Mouse (Mus musculus) kidney, postnatal 0 days (tissue): Measurements from ENCODE around the gene Abcd3. TPM values are rescaled to one million over a fixed set of nuclear protein-coding genes. Genes with fewer than 3 reads are reported as not detected.
A peak's percentile ranks its signal among the peaks of the same experiment; 100 is the strongest.

Experiments
- ATAC-seq: fragments of 200-750 bp; cut with Nextera tagmentation; replicated peaks from 2 replicates; pipeline ENCODE4 v1.8.0; 2017; ENCODE audit warnings: low read depth, moderate number of reproducible peaks, moderate TSS enrichment, moderate library complexity; ENCODE audit not compliant: low FRiP score
- DNase-seq: peaks from one replicate; pipeline ENCODE4 v3.0.0-alpha.2; 2016; ENCODE audit warnings: low spot score
- H3K27ac ChIP-seq: fragments of 300-500 bp; sonication (generic); 2 replicates; pipeline ENCODE4 v1.5.1; 2014; ENCODE audit warnings: mild to moderate bottlenecking
- H3K27me3 ChIP-seq: fragments of 300-500 bp; sonication (generic); 2 replicates; pipeline ENCODE4 v1.6.1; 2014; ENCODE audit warnings: low read length, mixed read lengths; ENCODE audit not compliant: insufficient read depth
- H3K36me3 ChIP-seq: fragments of 300-500 bp; sonication (generic); 2 replicates; pipeline ENCODE4 v1.6.1; 2014; ENCODE audit warnings: low read length, mixed read lengths; ENCODE audit not compliant: insufficient read depth
- H3K4me1 ChIP-seq: fragments of 300-500 bp; sonication (generic); replicated peaks from 2 replicates; pipeline ENCODE4 v1.6.1; 2014; ENCODE audit warnings: antibody characterized with exemption, low read length, mixed read lengths; ENCODE audit not compliant: insufficient read depth
- H3K4me2 ChIP-seq: fragments of 300-500 bp; sonication (generic); 2 replicates; pipeline ENCODE4 v1.6.1; 2014; ENCODE audit warnings: mild to moderate bottlenecking, low read length, moderate library complexity, mixed read lengths
- H3K4me3 ChIP-seq: fragments of 300-500 bp; sonication (generic); replicated peaks from 2 replicates; pipeline ENCODE4 v1.5.1; 2014; ENCODE audit warnings: low read depth, low read length
- H3K9ac ChIP-seq: fragments of 300-500 bp; sonication (generic); 2 replicates; pipeline ENCODE4 v1.6.1; 2014; ENCODE audit warnings: low read depth, low read length
- H3K9me3 ChIP-seq: fragments of 300-500 bp; sonication (generic); replicated peaks from 2 replicates; pipeline ENCODE4 v1.6.1; 2016; ENCODE audit warnings: low read length, inconsistent platforms, mixed read lengths
- CTCF ChIP-seq: IDR thresholded peaks from 2 replicates; pipeline ENCODE4 v1.5.1; 2016; ENCODE audit warnings: antibody characterized with exemption, low read depth, mild to moderate bottlenecking, moderate library complexity
- WGBS: fragments of 180-500 bp; shearing (Covaris S2); extraction: QIAGEN DNeasy Blood & Tissue Kit; methylation state at CpG from one replicate; pipeline ENCODE4 v1.1.7; 2014; 5-methylcytosine and 5-hydroxymethylcytosine counted together
- polyA plus RNA-seq: library from polyadenylated mRNA; unstranded; fragments of >200 nt; fragmentation: Nextera tagmentation; extraction: Ambion mirVana; gene quantifications from 2 replicates; pipeline ENCODE4 v1.2.1, GENCODE M21; 2015

Abcd3 gene
- polyA plus RNA-seq, 1 experiment from 2014 or later, result 75.1 TPM

- ATAC-seq (no peak), DNase-seq (no peak)
- Histone ChIP-seq H3K27ac (no peak overlapping the region), H3K9me3 (no peaks in the 10 kb centered on the region), H3K4me3 (no peak overlapping the region), H3K4me1 (no peaks in the 10 kb centered on the region), H3K27me3 (no peaks in the 10 kb centered on the region), H3K4me2 (no peak overlapping the region), H3K36me3 (no peaks in the 10 kb centered on the region), H3K9ac (no peak overlapping the region)
- no peak for TF ChIP-seq CTCF
- WGBS, result 79% methylated on average over 3 of the region's 3 CpGs
Observed at GRCm38 (mm10) chr3:121819693-121820200, 4.6 kb upstream of the Abcd3 start.

GRCm38 (mm10) chr3:121818736-121819396 lies 3.8 kb upstream of the Abcd3 start:
- DNase-seq, result no peak
- no peaks in the 10 kb centered on the region for H3K27me3 ChIP-seq
- no peaks in the 10 kb centered on the region for H3K9me3 ChIP-seq
- no peaks in the 10 kb centered on the region for H3K36me3 ChIP-seq
- no peak overlapping the region for H3K4me2 ChIP-seq
- no peak overlapping the region for H3K4me3 ChIP-seq
- no peaks in the 10 kb centered on the region for H3K4me1 ChIP-seq
- no peak overlapping the region for H3K9ac ChIP-seq
- no peak for TF ChIP-seq CTCF
- 68% methylated on average over 10 of the region's 10 CpGs for WGBS
- ATAC-seq, result no peak
- H3K27ac ChIP-seq, result no peak overlapping the region

- H3K4me2 ChIP-seq, result peak overlapping the region; percentile 81
- no peak for ATAC-seq
- no peaks in the 10 kb centered on the region for H3K27me3 ChIP-seq
- H3K9ac ChIP-seq, result peak overlapping the region; percentile 96
- TF ChIP-seq CTCF, result no peak
- WGBS, result 16% methylated on average over 16 of the region's 16 CpGs
- DNase-seq, result peak; percentile 66
- no peaks in the 10 kb centered on the region for H3K4me1 ChIP-seq
- no peaks in the 10 kb centered on the region for H3K36me3 ChIP-seq
- H3K4me3 ChIP-seq, result peak overlapping the region; percentile 97
- no peaks in the 10 kb centered on the region for H3K9me3 ChIP-seq
- H3K27ac ChIP-seq, result peak overlapping the region; percentile 99
Observed at GRCm38 (mm10) chr3:121815549-121816235, 590 bp upstream of the Abcd3 start.

- DNase-seq (peak; percentile 37), ATAC-seq (peak; percentile 55; the same call in 1 of the 2 replicates)
- Histone ChIP-seq H3K9me3 (no peaks in the 10 kb centered on the region), H3K4me2 (peak overlapping the region; percentile 81), H3K9ac (peak overlapping the region; percentile 96), H3K36me3 (no peaks in the 10 kb centered on the region), H3K27ac (peak overlapping the region; percentile 99), H3K4me1 (no peaks in the 10 kb centered on the region), H3K27me3 (no peaks in the 10 kb centered on the region), H3K4me3 (peak overlapping the region; percentile 97)
- no peak for TF ChIP-seq CTCF
- whole genome bisulfite sequencing, result under 1% methylated on average over 28 of the region's 28 CpGs
Observed at GRCm38 (mm10) chr3:121814413-121814864, 663 bp downstream of the Abcd3 start.

- H3K4me1 ChIP-seq, result no peaks in the 10 kb centered on the region
- H3K9me3 ChIP-seq, result no peaks in the 10 kb centered on the region
- DNase-seq (peak; percentile 10), ATAC-seq (no peak)
- WGBS, result 64% methylated on average over 5 of the region's 5 CpGs
- peak overlapping the region; percentile 97 for H3K4me3 ChIP-seq
- H3K27ac ChIP-seq, result no peak overlapping the region
- H3K27me3 ChIP-seq, result no peaks in the 10 kb centered on the region
- TF ChIP-seq CTCF, result no peak
- H3K9ac ChIP-seq, result 0 out of 2 replicates have a peak overlapping the region, but pooled peaks have one; percentile 96
- no peaks in the 10 kb centered on the region for H3K36me3 ChIP-seq
- H3K4me2 ChIP-seq, result peak overlapping the region; percentile 81
Observed at GRCm38 (mm10) chr3:121813834-121814233, 1.3 kb downstream of the Abcd3 start.

GRCm38 (mm10) chr3:121808246-121808645 lies 6.9 kb downstream of the Abcd3 start:
- 83% methylated on average over 3 of the region's 3 CpGs for WGBS
- H3K27me3 ChIP-seq, result no peaks in the 10 kb centered on the region
- no peak overlapping the region for H3K4me3 ChIP-seq
- H3K27ac ChIP-seq, result no peak overlapping the region
- no peak for ATAC-seq
- TF ChIP-seq CTCF, result no peak
- DNase-seq, result no peak
- H3K9ac ChIP-seq, result no peak overlapping the region
- no peaks in the 10 kb centered on the region for H3K36me3 ChIP-seq
- no peaks in the 10 kb centered on the region for H3K4me1 ChIP-seq
- no peak overlapping the region for H3K4me2 ChIP-seq
- no peaks in the 10 kb centered on the region for H3K9me3 ChIP-seq
